Mouse (Mus musculus) MEL (cell line): ENCODE data around the gene Sbk1. TPM values are rescaled to one million over a fixed set of nuclear protein-coding genes. Genes with fewer than 3 reads are reported as not detected.

Experiments
- DNase-seq: peaks from one replicate; pipeline ENCODE4 v3.0.0; 2011; ENCODE audit warnings: low read depth, low spot score
- H3K27ac ChIP-seq: 2 replicates; pipeline ENCODE4 v1.5.1; 2012; ENCODE audit warnings: low read depth, mild to moderate bottlenecking, control low read depth, low read length, moderate library complexity; ENCODE audit not compliant: control insufficient read depth
- H3K27me3 ChIP-seq, 2 experiments: fragments of 150-350 bp in 1 of 2; sonication (generic) in 1 of 2; 2 replicates each; pipeline ENCODE4 v1.6.1; 2012; ENCODE audit warnings: low read length in 2 of 2, mild to moderate bottlenecking in 2 of 2, improper control_type of control experiment in 1 of 2, moderate library complexity in 1 of 2; ENCODE audit not compliant: insufficient read depth in 2 of 2, control insufficient read depth in 1 of 2
- H3K36me3 ChIP-seq, 2 experiments: 2 replicates each; pipeline ENCODE4 v1.6.1; 2012 to 2014; ENCODE audit warnings: low read length in 2 of 2, improper control_type of control experiment in 1 of 2, inconsistent platforms in 1 of 2, mild to moderate bottlenecking in 1 of 2; ENCODE audit not compliant: insufficient read depth in 2 of 2, control insufficient read depth in 1 of 2
- H3K4me1 ChIP-seq, 2 experiments: fragments of 150-350 bp in 1 of 2; sonication (generic) in 1 of 2; 2 replicates each; pipeline ENCODE4 v1.6.1; 2012; ENCODE audit warnings: low read length in 2 of 2, improper control_type of control experiment in 1 of 2, mild to moderate bottlenecking in 1 of 2; ENCODE audit not compliant: insufficient read depth in 2 of 2, control insufficient read depth in 1 of 2
- H3K4me3 ChIP-seq, 2 experiments: fragments of 150-350 bp in 1 of 2; sonication (generic) in 1 of 2; 2 replicates each; pipeline ENCODE4 v1.5.1; 2012; ENCODE audit warnings: low read depth in 2 of 2, low read length in 2 of 2, mild to moderate bottlenecking in 2 of 2, moderate library complexity in 2 of 2, control low read depth in 1 of 2, improper control_type of control experiment in 1 of 2; ENCODE audit not compliant: control insufficient read depth in 1 of 2, insufficient read depth in 1 of 2
- H3K79me2 ChIP-seq: 2 replicates; pipeline ENCODE4 v1.6.1; 2012; ENCODE audit warnings: mild to moderate bottlenecking, low read length, moderate library complexity; ENCODE audit not compliant: control insufficient read depth, poor library complexity, insufficient read depth
- H3K9ac ChIP-seq: 2 replicates; pipeline ENCODE4 v1.6.1; 2012; ENCODE audit warnings: low read depth, mild to moderate bottlenecking, control low read depth, low read length, moderate library complexity; ENCODE audit not compliant: control insufficient read depth, poor library complexity, severe bottlenecking
- H3K9me3 ChIP-seq: fragments of 150-350 bp; sonication (generic); replicated peaks from 2 replicates; pipeline ENCODE4 v1.6.1; 2012; ENCODE audit warnings: mild to moderate bottlenecking, low read length, improper control_type of control experiment, moderate library complexity; ENCODE audit not compliant: insufficient read depth
- CHD1 ChIP-seq: IDR thresholded peaks from 2 replicates; pipeline ENCODE4 v1.6.1; 2012; ENCODE audit warnings: low read depth, mild to moderate bottlenecking, inconsistent platforms, low read length, improper control_type of control experiment
- CTCF ChIP-seq, 3 experiments: IDR thresholded peaks in 2 of 3; conservative IDR thresholded peaks in 1 of 3; 2 replicates each; pipeline ENCODE4 v1.5.1; 2011 to 2012; ENCODE audit warnings: low read length in 3 of 3, low read depth in 2 of 3, mild to moderate bottlenecking in 2 of 3, improper control_type of control experiment in 1 of 3, inconsistent platforms in 1 of 3, mixed read lengths in 1 of 3, moderate library complexity in 1 of 3; ENCODE audit not compliant: control insufficient read depth in 1 of 3, insufficient read depth in 1 of 3, poor library complexity in 1 of 3, severe bottlenecking in 1 of 3
- EP300 ChIP-seq, 2 experiments: IDR thresholded peaks; 2 replicates each; pipeline ENCODE4 v1.6.1; 2011; ENCODE audit warnings: improper control_type of control experiment in 2 of 2, low read length in 2 of 2, low read depth in 1 of 2, mild to moderate bottlenecking in 1 of 2
- ETS1 ChIP-seq: IDR thresholded peaks from 2 replicates; pipeline ENCODE4 v1.6.1; 2012; ENCODE audit warnings: low read depth, mild to moderate bottlenecking, inconsistent platforms, low read length, improper control_type of control experiment, moderate library complexity
- GABPA ChIP-seq: IDR thresholded peaks from 2 replicates; pipeline ENCODE4 v1.6.1; 2012; ENCODE audit warnings: low read depth, mild to moderate bottlenecking, inconsistent platforms, low read length, improper control_type of control experiment, moderate library complexity
- JUND ChIP-seq: IDR thresholded peaks from 2 replicates; pipeline ENCODE4 v1.6.1; 2011; ENCODE audit warnings: low read depth, mild to moderate bottlenecking, improper control_type of control experiment, low read length
- MAFK ChIP-seq: IDR thresholded peaks from 2 replicates; pipeline ENCODE4 v1.6.1; 2011; ENCODE audit warnings: low read depth, mild to moderate bottlenecking, low read length, improper control_type of control experiment, borderline replicate concordance
- MAX ChIP-seq: IDR thresholded peaks from 2 replicates; pipeline ENCODE4 v1.6.1; 2011; ENCODE audit warnings: low read length, improper control_type of control experiment
- MAZ ChIP-seq: IDR thresholded peaks from 2 replicates; pipeline ENCODE4 v1.6.1; 2012; ENCODE audit warnings: low read depth, mild to moderate bottlenecking, inconsistent platforms, low read length, improper control_type of control experiment
- MXI1 ChIP-seq: IDR thresholded peaks from 2 replicates; pipeline ENCODE4 v1.6.1; 2011; ENCODE audit warnings: mild to moderate bottlenecking, low read depth, low read length, improper control_type of control experiment
- MYB ChIP-seq: IDR thresholded peaks from 2 replicates; pipeline ENCODE4 v1.6.1; 2011; ENCODE audit warnings: mild to moderate bottlenecking, low read depth, low read length, improper control_type of control experiment
- MYC ChIP-seq: IDR thresholded peaks from 2 replicates; pipeline ENCODE4 v1.6.1; 2011; ENCODE audit warnings: low read depth, mild to moderate bottlenecking, low read length, improper control_type of control experiment, moderate library complexity
- POLR2A ChIP-seq, 2 experiments: IDR thresholded peaks; 2 replicates each; pipeline ENCODE4 v1.6.1; 2011 to 2012; ENCODE audit warnings: low read length in 2 of 2, mild to moderate bottlenecking in 2 of 2, control low read depth in 1 of 2, improper control_type of control experiment in 1 of 2, low read depth in 1 of 2, moderate library complexity in 1 of 2; ENCODE audit not compliant: control insufficient read depth in 1 of 2, insufficient read depth in 1 of 2, poor library complexity in 1 of 2
- POLR2AphosphoS2 ChIP-seq: IDR thresholded peaks from 2 replicates; pipeline ENCODE4 v1.6.1; 2011; ENCODE audit warnings: low read length, improper control_type of control experiment
- POLR2AphosphoS5 ChIP-seq: IDR thresholded peaks from 2 replicates; pipeline ENCODE4 v1.6.1; 2012; ENCODE audit warnings: low read depth, borderline replicate concordance, mild to moderate bottlenecking, inconsistent platforms, low read length, moderate library complexity, mixed read lengths
- RAD21 ChIP-seq: IDR thresholded peaks from 2 replicates; pipeline ENCODE4 v1.6.1; 2011; ENCODE audit warnings: mild to moderate bottlenecking, low read depth, low read length, improper control_type of control experiment
- RCOR1 ChIP-seq: IDR thresholded peaks from 2 replicates; pipeline ENCODE4 v1.6.1; 2012; ENCODE audit warnings: low read depth, mild to moderate bottlenecking, inconsistent platforms, low read length, improper control_type of control experiment
- SIN3A ChIP-seq: IDR thresholded peaks from 2 replicates; pipeline ENCODE4 v1.6.1; 2012; ENCODE audit warnings: low read length, improper control_type of control experiment, inconsistent platforms
- TBP ChIP-seq: IDR thresholded peaks from 2 replicates; pipeline ENCODE4 v1.8.0; 2011; ENCODE audit warnings: low read depth, low read length, improper control_type of control experiment
- USF1 ChIP-seq: IDR thresholded peaks from 2 replicates; pipeline ENCODE4 v1.6.1; 2014; ENCODE audit warnings: low read depth, mild to moderate bottlenecking, inconsistent platforms, low read length, improper control_type of control experiment, moderate library complexity
- USF2 ChIP-seq, 2 experiments: IDR thresholded peaks; 2 replicates each; pipeline ENCODE4 v1.6.1; 2011 to 2012; ENCODE audit warnings: improper control_type of control experiment in 2 of 2, low read length in 2 of 2, borderline replicate concordance in 1 of 2, inconsistent platforms in 1 of 2, low read depth in 1 of 2, mild to moderate bottlenecking in 1 of 2; ENCODE audit not compliant: insufficient read depth in 1 of 2
- ZMIZ1 ChIP-seq: IDR thresholded peaks from 2 replicates; pipeline ENCODE4 v1.6.1; 2012; ENCODE audit warnings: low read depth, mild to moderate bottlenecking, inconsistent platforms, low read length, improper control_type of control experiment, moderate library complexity
- polyA plus RNA-seq, 2 experiments: library from polyadenylated mRNA; stranded (reverse) in 1 of 2; unstranded in 1 of 2; fragments of >175 nt in 1 of 2; fragments of >200 nt in 1 of 2; gene quantifications; 2 replicates each; pipeline versions ENCODE4 v1.2.1 to v1.2.4; 2012; ENCODE audit warnings: low replicate concordance in 2 of 2, low read depth in 1 of 2; ENCODE audit not compliant: insufficient read length in 2 of 2, insufficient read depth in 1 of 2, missing spikeins in 1 of 2
- total RNA-seq: library from RNA; depleted of rRNA; stranded (reverse); fragments of 300-350 nt; gene quantifications from 2 replicates; pipeline ENCODE4 v1.2.3, GENCODE M21; 2012

Sbk1 gene
- total and polyA plus RNA-seq, 3 experiments = 3.9 to 5.4 TPM; not detected in 1

- Histone ChIP-seq H3K79me2 (peaks cover 3% of the 10 kb centered on the region; the same call in 1 of the 2 replicates), H3K4me3 (no peak overlapping the region)
Observed at GRCm38 (mm10) chr7:126274137-126274536, 1.7 kb downstream of the Sbk1 start.

DNA sequence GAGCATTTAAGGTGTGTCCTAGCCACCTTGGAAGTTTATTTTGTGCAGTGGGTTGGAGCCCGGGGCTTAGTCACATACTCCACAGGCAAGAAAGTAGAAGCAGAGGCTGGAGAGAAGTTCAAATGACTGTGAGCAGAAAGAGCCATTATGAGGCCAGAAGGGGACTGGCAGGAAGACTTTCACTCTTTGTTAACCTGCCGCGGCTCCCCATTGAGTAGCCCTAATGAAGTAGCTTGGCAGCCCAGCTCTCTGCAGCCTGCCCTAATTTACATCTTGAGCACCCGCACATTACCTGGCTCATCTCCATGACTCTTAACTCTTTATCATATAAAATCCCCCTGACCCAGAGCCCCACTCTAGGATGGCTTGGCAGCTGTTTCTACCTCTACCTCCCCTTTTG lies 2.2 kb downstream of the Sbk1 start:
- H3K27me3 ChIP-seq = peaks cover 6 to 7% of the 10 kb centered on the region in 2 experiments
- H3K4me1 ChIP-seq = peaks cover 0 to 11% of the 10 kb centered on the region in 2 experiments; a peak in 2 of 4 replicates
- H3K79me2 ChIP-seq = peaks cover 3% of the 10 kb centered on the region; the same call in 1 of the 2 replicates
- no peak overlapping the region for H3K4me3 ChIP-seq
- no peak for DNase-seq
- H3K36me3 ChIP-seq = peaks cover 0 to 5% of the 10 kb centered on the region in 2 experiments; a peak in 2 of 4 replicates
- H3K27ac ChIP-seq = no peak overlapping the region
- no peaks in the 10 kb centered on the region for H3K9me3 ChIP-seq
- no peak for TF ChIP-seq MAZ
- no peak for TF ChIP-seq ZMIZ1
- no peak for TF ChIP-seq RCOR1
- no peak for TF ChIP-seq RAD21
- TF ChIP-seq SIN3A = no peak
- H3K9ac ChIP-seq = no peak overlapping the region

More at GRCm38 (mm10) chr7:126274137-126274536, 1.7 kb downstream of the Sbk1 start:
- Histone ChIP-seq H3K9me3 (no peaks in the 10 kb centered on the region), H3K4me1 (peaks cover 0 to 11% of the 10 kb centered on the region in 2 experiments; a peak in 2 of 4 replicates), H3K27ac (no peak overlapping the region), H3K36me3 (peaks cover 0 to 5% of the 10 kb centered on the region in 2 experiments; a peak in 2 of 4 replicates), H3K9ac (no peak overlapping the region), H3K27me3 (peaks cover 7 to 8% of the 10 kb centered on the region in 2 experiments)
- TF ChIP-seq TBP (no peak), CTCF (IDR thresholded peaks at IDR 0.05 in 2 of 3, conservative IDR thresholded peaks at IDR 0.05 in 1 of 3; ENCODE audit: control insufficient read depth in 1 of 3, insufficient read depth in 1 of 3, low read depth in 2 of 3, low read length in 3 of 3, poor library complexity in 1 of 3, severe bottlenecking in 1 of 3) (no peak), SIN3A (no peak), RAD21 (no peak), ETS1 (no peak), MYC (no peak), USF1 (no peak), POLR2AphosphoS2 (no peak), MXI1 (no peak), CHD1 (no peak), MAX (no peak), EP300 (IDR thresholded peaks at IDR 0.05; ENCODE audit: low read depth in 1 of 2, low read length in 2 of 2) (no peak)
- no peak for DNase-seq

DNA sequence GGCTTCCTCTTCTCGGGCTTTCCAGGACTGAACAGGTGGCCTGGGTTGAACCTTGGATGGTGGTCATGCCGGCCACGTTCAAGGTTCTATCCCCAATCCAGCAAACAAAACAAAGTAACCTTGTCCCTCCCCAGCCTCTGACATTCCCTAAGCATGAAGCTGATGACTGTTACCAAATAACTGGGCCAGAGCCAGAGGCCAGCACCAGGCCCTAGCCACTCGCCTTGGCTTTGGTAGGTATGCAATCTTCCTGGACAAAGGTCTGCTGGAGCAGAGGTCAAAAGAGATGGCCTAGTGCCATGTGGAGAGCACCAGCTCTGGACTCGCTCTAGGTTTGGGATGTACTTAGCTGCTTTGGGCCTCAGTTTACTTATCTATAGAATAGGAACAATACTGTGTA lies 3.3 kb downstream of the Sbk1 start:
- peaks cover 3% of the 10 kb centered on the region; the same call in 1 of the 2 replicates for H3K79me2 ChIP-seq
- no peak for TF ChIP-seq JUND
- TF ChIP-seq RAD21 = no peak
- TF ChIP-seq MYB = no peak
- no peak for TF ChIP-seq GABPA
- TF ChIP-seq USF1 = no peak
- TF ChIP-seq POLR2A (IDR thresholded peaks at IDR 0.05; ENCODE audit: control insufficient read depth in 1 of 2, insufficient read depth in 1 of 2, low read depth in 1 of 2, low read length in 2 of 2, poor library complexity in 1 of 2) = no peak
- TF ChIP-seq MAFK = no peak
- TF ChIP-seq USF2 (IDR thresholded peaks at IDR 0.05; ENCODE audit: borderline replicate concordance in 1 of 2, insufficient read depth in 1 of 2, low read depth in 1 of 2, low read length in 2 of 2) = no peak
- TF ChIP-seq POLR2AphosphoS5 = no peak
- H3K4me3 ChIP-seq = no peak overlapping the region
- no peaks in the 10 kb centered on the region for H3K9me3 ChIP-seq
- H3K27ac ChIP-seq = no peak overlapping the region
- H3K27me3 ChIP-seq = peaks cover 3% of the 10 kb centered on the region in 2 experiments; a peak in 2 of 4 replicates
- H3K4me1 ChIP-seq = peaks cover 0 to 11% of the 10 kb centered on the region in 2 experiments; a peak in 2 of 4 replicates
- no peak for DNase-seq
- no peak overlapping the region for H3K9ac ChIP-seq
- peaks cover 0 to 5% of the 10 kb centered on the region in 2 experiments; a peak in 2 of 4 replicates for H3K36me3 ChIP-seq
